Mouse (Mus musculus): ENCODE data around the gene Rtn2.

GRCm38 (mm10) chr7:19282791-19283405 lies 474 bp downstream of the Rtn2 start:
- no peak for TF ChIP-seq POLR2A (IDR thresholded peaks at IDR 0.05; ENCODE audit: extremely low read depth, insufficient read depth, low read length)
- TF ChIP-seq CTCF (IDR thresholded peaks at IDR 0.05; ENCODE audit: low read depth, low read length) = no peak
